Mouse (Mus musculus) spleen, postnatal 36 days (tissue): ENCODE measurements at regions not wholly inside any gene's neighbourhood (a gene's known extent, or its start where the extent isn't known, plus 50 kb on each side); places are given as distances from the start of the nearest gene placed in this dataset.

Source experiments
- DNase-seq, 2 experiments: peaks; one replicate each; pipeline ENCODE4 v3.0.0; 2022; ENCODE audit warnings: low spot score in 2 of 2, mixed read lengths in 1 of 2

DNA sequence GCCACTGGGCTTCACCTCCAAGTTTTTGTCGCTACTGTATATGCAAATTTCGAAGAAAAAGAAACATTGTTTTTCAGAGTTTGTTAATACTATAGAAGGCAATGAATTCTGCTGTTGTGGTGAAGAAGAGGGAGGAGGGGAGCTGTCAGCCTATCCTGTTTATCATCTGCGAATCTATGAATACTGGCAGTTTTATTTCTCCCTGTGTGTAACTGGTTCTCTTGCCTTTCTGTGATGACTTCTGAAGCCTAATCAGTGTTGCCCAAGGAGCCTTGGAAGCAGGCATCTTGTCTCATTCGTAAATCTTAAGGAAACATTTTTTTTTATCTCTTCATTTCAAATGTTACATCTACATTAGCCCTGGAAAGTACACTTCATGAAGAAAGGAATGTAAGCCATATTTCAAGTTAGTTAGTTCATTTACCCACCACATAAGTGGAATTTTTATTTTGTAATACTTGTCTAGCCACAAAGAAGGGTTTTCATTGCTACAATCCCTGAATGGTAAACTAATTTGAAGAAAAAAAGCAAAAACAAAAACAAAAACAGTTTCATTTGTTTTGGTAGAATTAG, 251.5 kb upstream of the Fn1 start:
- DNase-seq = no peak

GRCm38 (mm10) chr1:71900106-71901074, 247.4 kb upstream of the Fn1 start:
- DNase-seq = no peak

GRCm38 (mm10) chr1:71899128-71899527, 246.1 kb upstream of the Fn1 start:
- no peak for DNase-seq

- DNase-seq = no peak
These were observed 245.2 kb upstream of the Fn1 start for GRCm38 (mm10) chr1:71898198-71898597.

GRCm38 (mm10) chr1:71897464-71898051, 244.6 kb upstream of the Fn1 start:
- DNase-seq = no peak

DNA sequence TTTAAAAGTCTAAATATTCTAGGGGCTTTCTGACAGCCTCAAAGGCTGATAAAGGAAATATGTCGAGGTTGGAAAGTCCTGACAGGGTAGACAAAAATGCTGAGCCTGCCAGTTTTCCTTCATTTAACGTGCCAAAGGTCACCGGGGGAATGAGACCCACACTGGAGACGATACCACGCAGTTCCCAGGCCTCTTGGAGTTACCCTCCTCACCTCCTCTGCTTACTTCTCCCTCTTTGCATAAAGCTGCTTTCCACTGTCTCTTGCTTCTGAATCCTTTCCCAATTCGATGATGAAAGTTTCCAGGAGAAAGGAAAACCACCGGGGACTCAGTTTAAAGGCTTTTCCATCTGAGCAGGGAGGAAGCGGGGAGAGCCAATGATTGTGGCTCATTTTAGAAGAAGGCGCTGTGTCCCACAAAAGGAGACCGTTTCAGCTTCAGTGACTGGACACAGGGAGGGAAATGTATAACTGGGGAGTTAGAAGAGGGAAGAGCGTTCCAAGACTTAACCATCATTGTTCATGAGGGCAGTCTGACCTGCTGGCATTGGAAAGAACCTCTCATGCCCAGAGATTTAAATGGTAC, 243.2 kb upstream of the Fn1 start:
- no peak for DNase-seq

DNA sequence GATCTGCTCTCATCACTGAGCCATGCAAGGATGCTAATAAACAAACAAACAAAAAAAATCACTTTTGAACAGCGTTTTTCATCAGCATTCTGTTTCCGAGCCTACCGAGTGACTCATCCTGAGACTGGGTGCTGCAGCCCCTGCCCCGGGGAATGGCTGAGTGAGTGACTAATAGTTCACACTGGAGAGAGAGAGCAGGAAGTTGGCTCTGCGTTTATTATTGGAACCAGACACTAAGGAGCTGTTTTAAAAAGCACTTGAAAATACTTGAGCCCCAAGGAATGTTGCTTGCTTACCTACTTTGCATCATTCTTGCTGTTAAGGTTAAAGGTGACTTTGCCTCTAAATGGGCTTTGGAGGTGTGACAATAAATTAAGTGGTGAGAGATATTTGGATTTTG, 240.6 kb upstream of the Fn1 start:
- DNase-seq = no peak

- no peak for DNase-seq
These were observed 234.8 kb upstream of the Fn1 start for GRCm38 (mm10) chr1:71887809-71888208.

- DNase-seq = no peak
These were observed 233.9 kb upstream of the Fn1 start for GRCm38 (mm10) chr1:71886903-71887302.

- DNase-seq = no peak
These were observed 233.2 kb upstream of the Fn1 start for GRCm38 (mm10) chr1:71886233-71886632.

- DNase-seq = no peak
These were observed 228.9 kb upstream of the Fn1 start for GRCm38 (mm10) chr1:71881851-71882250.

- DNase-seq = no peak
These were observed 228.2 kb upstream of the Fn1 start for GRCm38 (mm10) chr1:71881191-71881590.

DNA sequence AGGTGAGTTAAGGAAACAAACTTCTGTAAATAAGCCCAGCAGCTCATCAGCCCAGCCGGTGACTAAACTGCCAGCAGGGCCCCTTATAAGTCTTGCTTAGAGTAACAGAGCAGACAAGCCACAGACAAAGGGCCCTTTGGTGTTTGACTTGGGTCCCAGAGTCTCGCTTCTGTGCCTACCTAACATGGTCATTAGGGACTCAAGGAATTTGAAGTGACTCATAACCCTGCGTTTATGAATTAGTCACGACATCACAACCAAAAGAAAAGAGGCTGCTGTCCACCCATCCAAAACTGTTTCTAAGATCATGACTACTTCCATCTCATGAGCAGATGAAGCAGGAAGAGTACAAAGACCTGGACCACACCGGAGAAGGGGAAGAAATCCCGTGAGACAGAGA, 227.5 kb upstream of the Fn1 start:
- no peak for DNase-seq

DNA sequence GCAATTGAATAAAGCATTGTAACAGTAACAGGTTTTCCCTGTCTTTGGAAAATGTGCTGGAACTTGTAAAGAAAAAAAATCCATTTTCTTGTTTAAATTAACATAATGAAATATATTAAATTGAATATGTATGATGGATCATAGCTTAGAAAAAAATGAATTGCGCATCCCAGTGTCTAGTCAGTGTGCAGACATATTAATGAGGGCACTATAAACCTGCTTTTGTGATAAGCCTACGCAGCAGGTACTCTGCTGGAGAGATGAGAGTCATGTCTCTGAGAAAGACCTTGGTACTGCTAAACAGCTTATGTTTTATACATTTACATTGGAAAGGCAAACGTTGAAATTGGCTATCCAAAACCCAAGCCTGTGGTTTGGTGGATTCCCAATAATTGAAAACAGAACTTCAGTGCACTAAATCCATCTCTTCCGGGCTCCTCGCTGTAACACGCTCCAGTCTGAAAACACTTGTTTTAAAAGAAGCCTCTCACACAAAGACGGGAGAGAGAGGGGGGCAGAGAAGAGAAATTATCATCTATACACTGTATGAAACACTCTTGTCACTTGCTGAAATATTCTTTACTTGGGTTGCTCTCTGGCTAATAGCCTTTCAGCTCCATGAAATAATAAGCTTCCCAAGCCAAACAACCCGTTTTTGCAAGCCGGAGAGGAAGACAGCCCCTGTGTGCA, 223.9 kb upstream of the Fn1 start:
- no peak for DNase-seq

DNA sequence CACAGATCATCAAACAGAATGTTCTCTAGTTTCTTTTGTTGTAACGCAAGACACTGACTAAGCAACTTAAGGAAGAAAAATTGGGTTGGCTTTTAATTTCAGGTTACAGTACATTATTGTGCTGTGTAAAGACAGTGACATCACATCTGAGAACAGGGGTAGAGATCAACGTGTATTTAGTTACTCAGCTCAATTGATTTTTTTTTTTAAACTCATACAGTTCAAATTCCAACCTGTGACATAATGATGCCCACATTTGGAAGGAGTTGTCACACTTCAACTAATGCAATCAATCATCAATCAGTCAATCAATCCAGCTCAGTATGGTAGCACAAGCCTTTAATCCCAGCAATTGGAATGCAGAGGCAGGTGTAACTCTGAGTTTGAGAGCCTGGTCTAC, 221.0 kb upstream of the Fn1 start:
- no peak for DNase-seq

DNA sequence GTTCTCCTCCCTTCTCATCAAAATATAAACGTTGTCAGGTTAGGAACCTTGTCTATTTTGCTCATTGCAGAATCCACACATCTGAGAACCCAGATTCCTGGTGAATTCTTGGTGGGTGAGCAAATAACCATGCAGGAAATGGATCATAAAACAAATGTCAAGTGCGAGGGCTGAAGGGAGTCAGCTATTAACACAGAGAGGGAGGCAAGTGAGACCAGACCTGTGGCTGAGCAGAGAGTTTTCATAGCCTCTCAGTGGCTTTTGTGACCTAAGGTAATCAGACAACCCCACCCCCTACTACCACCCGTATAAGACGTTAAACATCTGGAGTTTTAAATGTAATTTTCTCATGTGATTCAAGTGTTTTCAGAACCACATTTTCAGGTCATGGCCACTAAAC, 212.7 kb upstream of the Fn1 start:
- no peak for DNase-seq

DNA sequence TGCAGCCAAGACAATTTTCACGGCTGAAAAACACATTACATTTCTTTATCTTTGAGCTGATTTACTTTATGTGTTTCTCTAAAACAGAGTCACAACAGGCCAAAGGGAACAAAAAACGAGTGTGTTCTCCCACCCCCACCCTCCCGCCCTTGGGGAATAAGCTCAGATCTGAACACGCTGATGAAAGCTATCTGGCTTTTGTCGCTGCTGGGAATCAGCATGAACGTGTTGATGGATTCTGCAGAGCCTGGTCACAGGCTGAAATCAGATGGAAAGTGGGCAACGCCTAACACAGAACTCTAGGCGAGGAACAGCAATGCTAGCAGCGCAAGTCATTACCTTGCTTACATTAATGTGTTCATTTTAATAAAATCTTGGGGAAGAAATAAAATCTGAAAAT, 211.7 kb upstream of the Fn1 start:
- DNase-seq = no peak

DNA sequence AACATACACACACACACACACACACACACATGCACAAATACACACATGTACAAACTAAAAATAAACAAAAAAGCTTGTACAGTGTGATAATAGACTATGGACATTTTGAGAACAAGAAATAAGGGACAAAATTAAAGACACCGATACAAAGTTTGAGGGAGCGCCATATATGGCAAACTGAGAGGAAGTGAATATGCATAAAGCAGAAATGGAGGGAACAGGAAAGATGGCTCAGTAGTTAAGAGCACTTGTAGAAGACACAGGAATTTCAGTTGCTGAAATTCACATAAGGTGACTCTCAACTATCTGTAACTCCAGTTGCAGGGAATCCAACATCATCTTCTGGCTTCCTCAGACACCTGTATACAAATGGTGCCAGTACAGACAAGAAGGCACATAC, 200.2 kb upstream of the Fn1 start:
- DNase-seq = peak in 1 of 2 experiments; percentile 5

DNA sequence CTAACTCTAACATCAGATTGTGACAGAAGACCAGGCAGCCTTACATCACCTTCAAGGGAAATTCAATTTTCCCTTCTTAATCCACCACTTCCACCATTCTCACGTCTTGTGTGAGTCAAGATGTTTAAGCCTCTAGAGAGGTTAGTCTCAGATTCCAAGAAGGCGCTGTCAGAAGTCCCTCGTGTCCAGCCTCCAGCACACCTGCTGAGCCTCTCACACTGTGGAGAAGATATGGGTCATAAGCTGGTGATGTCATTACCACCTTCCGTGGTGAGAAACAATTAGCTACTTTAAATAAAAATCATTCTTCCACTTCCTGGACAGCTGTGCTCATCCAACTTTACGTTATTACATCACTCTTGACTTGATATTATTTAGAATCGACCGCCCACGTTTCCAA, 198.3 kb upstream of the Fn1 start:
- no peak for DNase-seq

- DNase-seq = no peak
These were observed 195.7 kb upstream of the Fn1 start for GRCm38 (mm10) chr1:71848656-71849055.

DNA sequence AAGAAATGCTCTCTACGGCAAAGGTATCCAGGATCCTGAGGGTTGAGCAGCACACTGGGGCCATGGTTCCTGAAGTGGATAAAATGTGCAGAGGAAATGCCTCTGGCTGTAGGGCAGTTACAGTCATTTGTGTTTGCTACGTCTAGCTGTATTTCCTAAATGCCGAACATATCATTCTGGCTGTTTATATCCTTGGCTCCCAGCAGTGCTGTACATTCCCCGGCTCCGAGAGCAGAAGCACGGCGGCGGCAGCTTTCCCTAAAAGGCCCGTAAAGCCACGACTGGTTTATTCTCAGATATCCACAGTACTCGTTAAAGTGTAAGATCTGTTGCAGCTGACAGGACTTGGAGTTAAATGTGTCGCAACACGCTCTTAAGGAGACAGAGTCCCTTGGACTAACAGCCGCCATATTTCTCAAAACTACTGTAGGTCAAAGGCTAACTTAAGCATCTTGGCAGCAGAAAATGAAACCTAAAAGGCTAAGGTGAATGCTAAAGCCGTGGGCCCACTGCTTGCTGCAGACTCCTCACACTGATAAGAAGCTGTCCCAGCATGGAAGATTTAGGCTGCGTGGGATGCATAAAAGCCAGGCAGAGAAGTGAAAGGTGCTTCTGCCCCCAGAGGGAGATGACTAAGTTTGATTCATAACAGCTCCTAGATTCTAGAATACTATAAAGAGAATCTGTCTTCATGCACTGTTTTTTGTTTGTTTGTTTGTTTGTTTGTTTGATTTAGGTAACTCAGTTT, 192.1 kb upstream of the Fn1 start:
- no peak for DNase-seq
